ENCODE assay signal across 8 mouse cellular contexts in the genomic region with DNA sequence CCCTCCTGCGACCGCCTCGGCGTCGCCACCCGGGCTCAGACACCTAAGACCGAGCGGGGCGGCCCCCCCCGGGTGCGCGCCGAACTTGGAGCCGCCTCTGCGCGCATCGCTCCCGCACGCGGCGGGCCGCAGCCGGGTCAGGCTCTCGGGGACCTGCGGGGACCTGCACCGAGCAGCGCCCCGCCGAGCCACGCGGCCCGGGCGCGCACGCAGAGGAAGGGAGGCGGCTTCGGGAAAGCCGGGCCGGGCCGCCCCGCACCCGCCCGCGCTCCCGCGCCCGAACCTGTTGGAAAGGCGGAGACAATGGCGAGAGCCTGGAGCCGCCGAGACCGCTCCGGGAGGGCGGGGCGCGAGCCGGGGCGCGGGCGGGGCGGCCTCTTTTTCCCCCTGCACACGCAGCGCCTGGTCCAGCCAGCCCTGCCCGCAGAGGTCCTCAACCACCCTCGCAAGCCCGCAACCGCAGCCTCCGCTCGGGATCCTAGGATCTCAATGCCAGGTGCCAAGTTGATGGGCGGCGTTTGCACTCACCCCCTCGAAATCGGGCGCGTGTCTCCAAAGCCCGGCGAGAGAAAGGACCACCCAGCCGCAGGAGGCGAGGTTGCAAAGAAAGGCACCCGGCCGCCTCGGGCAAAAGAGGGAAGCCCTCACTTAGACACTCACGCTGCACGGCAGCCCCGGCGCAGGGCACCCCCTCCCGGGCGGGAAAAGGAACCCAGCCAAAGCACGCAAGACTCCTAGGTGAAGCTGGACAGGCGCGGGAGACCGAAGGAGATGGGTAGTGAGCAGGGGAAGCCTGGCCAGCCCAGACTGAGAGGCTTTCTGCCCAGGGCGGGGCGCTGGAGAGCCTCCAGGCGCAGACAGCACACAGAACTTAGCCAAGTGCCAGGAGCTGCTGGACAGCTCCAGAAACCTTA. TPM values are rescaled to one million over a fixed set of nuclear protein-coding genes. Genes with fewer than 3 reads are reported as not detected.
DNase-seq lines count a peak whose midpoint lies in the region; ATAC-seq and TF ChIP-seq lines count a peak whose summit lies in the region.

TSS of gene Nell2 (minus strand) at position 612 of the 914 bp plus-strand sequence.

- no peak for ATAC-seq in liver, postnatal 0 days
- ATAC-seq in stomach, embryonic 14.5 days (ENCODE audit: insufficient number of reproducible peaks, insufficient read depth, low FRiP score, low read depth), result peak; percentile 63

- peak within 1 kb of the TSS; percentile 50 for H3K4me2 ChIP-seq in liver, postnatal 0 days (ENCODE audit: low read depth, low read length)
- peak within 1 kb of the TSS; percentile 96 for H3K4me2 ChIP-seq in stomach, embryonic 14.5 days (replicated peaks; ENCODE audit: low read depth, low read length)

- H3K9ac ChIP-seq in liver, postnatal 0 days (replicated peaks), result no peak within 1 kb of the TSS
- H3K9ac ChIP-seq in stomach, embryonic 14.5 days (replicated peaks; ENCODE audit: low read depth, low read length), result peak within 1 kb of the TSS; percentile 28; the same call in 1 of the 2 replicates

- H3K27me3 ChIP-seq in liver, postnatal 0 days (ENCODE audit: insufficient read depth, low read length), result peaks cover 27% of the 10 kb centered on the region
- H3K27me3 ChIP-seq in stomach, embryonic 14.5 days (ENCODE audit: control insufficient read depth, insufficient read depth, low read length), result peaks cover 16% of the 10 kb centered on the region

- no peaks in the 10 kb centered on the region for H3K4me1 ChIP-seq in liver, postnatal 0 days (ENCODE audit: insufficient read depth)
- no peaks in the 10 kb centered on the region for H3K4me1 ChIP-seq in stomach, embryonic 14.5 days (ENCODE audit: control insufficient read depth, insufficient read depth, low read length)

- TF ChIP-seq CTCF in liver, postnatal 0 days (IDR thresholded peaks at IDR 0.05; ENCODE audit: low read depth), result no peak

- no peaks in the 10 kb centered on the region for H3K9me3 ChIP-seq in liver, postnatal 0 days (ENCODE audit: low read length)
- H3K9me3 ChIP-seq in stomach, embryonic 14.5 days (ENCODE audit: control insufficient read depth, low read depth, low read length), result no peaks in the 10 kb centered on the region

- WGBS in liver, postnatal 0 days (ENCODE audit: insufficient replicate concordance), result under 1% methylated on average over 74 of the region's 95 CpGs
- WGBS in stomach, embryonic 14.5 days, result under 1% methylated on average over 75 of the region's 95 CpGs

- no peak for TF ChIP-seq EP300 in liver, postnatal 0 days (IDR thresholded peaks at IDR 0.05; ENCODE audit: low read depth)

- H3K27ac ChIP-seq in liver, postnatal 0 days (ENCODE audit: low read depth), result no peak within 1 kb of the TSS
- no peak within 1 kb of the TSS for H3K27ac ChIP-seq in stomach, embryonic 14.5 days (ENCODE audit: low read length)

- H3K4me3 ChIP-seq in liver, postnatal 0 days (ENCODE audit: low read depth, low read length), result peak within 1 kb of the TSS; percentile 21
- H3K4me3 ChIP-seq in stomach, embryonic 14.5 days (ENCODE audit: low read depth, low read length), result peak within 1 kb of the TSS; percentile 48

- H3K36me3 ChIP-seq in liver, postnatal 0 days (replicated peaks; ENCODE audit: insufficient read depth, low read length), result no peaks in the 10 kb centered on the region
- H3K36me3 ChIP-seq in stomach, embryonic 14.5 days (ENCODE audit: control insufficient read depth, insufficient read depth, low read length), result no peaks in the 10 kb centered on the region

- DNase-seq in ovary, postnatal 14 days (ENCODE audit: low spot score), result peak; percentile 11
- DNase-seq in ovary, adult 18-20 months (ENCODE audit: low spot score), result no peak
- DNase-seq in cerebellum, postnatal 14 days, result peak; percentile 89 to 93
- DNase-seq in frontal cortex, postnatal 10 days (ENCODE audit: low spot score in 2 of 2), result peak; percentile 60 to 68
- DNase-seq in kidney, postnatal 4 days, result peak; percentile 61 to 73
- DNase-seq in liver, postnatal 0 days, result no peak
- no peak for DNase-seq in MN1 (ENCODE audit: low spot score)

RNA-seq across cellular contexts. Expression of gene Nell2, which starts in this region (rescaled TPM):
- 0.07 and 0.18 TPM in 2 replicates for polyA plus RNA-seq in liver, postnatal 0 days (2015; fragmentation: Nextera tagmentation; extraction: Ambion mirVana)
- polyA plus RNA-seq in stomach, embryonic 14.5 days (2014; fragmentation: Nextera tagmentation; extraction: Ambion mirVana), result 21.6 and 24.1 TPM in 2 replicates

Comparison
In these comparisons a context has a peak if more than half of its experiments do, and no peak if none do; other contexts are left out.
1. RNA of gene Nell2 (polyA plus RNA-seq): 21.6 to 24.1 TPM in stomach, embryonic 14.5 days; 0.07 to 0.18 TPM in liver, postnatal 0 days; every median in the first group is over 10 times any median in the second.
2. DNase-seq: peak in ovary, postnatal 14 days (single experiment), cerebellum, postnatal 14 days (2 of 2), frontal cortex, postnatal 10 days (2 of 2) and kidney, postnatal 4 days (2 of 2); none in ovary, adult 18-20 months (single experiment), liver, postnatal 0 days (single experiment) and MN1 (single experiment).